Mouse (Mus musculus) thymus, postnatal 36 days (tissue): ENCODE measurements around the gene Kazn.

Experiments used
- DNase-seq, 2 experiments: peaks; one replicate each; pipeline ENCODE4 v3.0.0; 2022; ENCODE audit warnings: mixed read lengths in 2 of 2

The Kazn gene

GRCm38 (mm10) chr4:142071243-142071991 lies 167.8 kb downstream of the Kazn start:
- no peak for DNase-seq

- no peak for DNase-seq
Observed at GRCm38 (mm10) chr4:142070840-142071239, 168.4 kb downstream of the Kazn start.

GRCm38 (mm10) chr4:142068899-142069812 lies 170.0 kb downstream of the Kazn start:
- DNase-seq: no peak

- no peak for DNase-seq
Observed at GRCm38 (mm10) chr4:142066576-142066975, 172.6 kb downstream of the Kazn start.

- no peak for DNase-seq
Observed at GRCm38 (mm10) chr4:142065835-142066234, 173.4 kb downstream of the Kazn start.

GRCm38 (mm10) chr4:142065270-142065669 lies 173.9 kb downstream of the Kazn start:
- no peak for DNase-seq

GRCm38 (mm10) chr4:142064582-142065228 lies 174.5 kb downstream of the Kazn start:
- DNase-seq: no peak

- DNase-seq: no peak
Observed at GRCm38 (mm10) chr4:142063057-142063534, 176.1 kb downstream of the Kazn start.

- no peak for DNase-seq
Observed at GRCm38 (mm10) chr4:142061485-142062240, 177.5 kb downstream of the Kazn start.

GRCm38 (mm10) chr4:142060455-142061378 lies 178.5 kb downstream of the Kazn start:
- DNase-seq: no peak

GRCm38 (mm10) chr4:142059841-142060193 lies 179.4 kb downstream of the Kazn start:
- DNase-seq: no peak

GRCm38 (mm10) chr4:142059113-142059840 lies 179.9 kb downstream of the Kazn start:
- no peak for DNase-seq

- no peak for DNase-seq
Observed at GRCm38 (mm10) chr4:142057529-142058216, 181.5 kb downstream of the Kazn start.

- no peak for DNase-seq
Observed at GRCm38 (mm10) chr4:142055600-142055999, 183.6 kb downstream of the Kazn start.

- no peak for DNase-seq
Observed at GRCm38 (mm10) chr4:142054580-142054979, 184.6 kb downstream of the Kazn start.

GRCm38 (mm10) chr4:142053661-142054448 lies 185.3 kb downstream of the Kazn start:
- DNase-seq: no peak

GRCm38 (mm10) chr4:142053261-142053660 lies 185.9 kb downstream of the Kazn start:
- no peak for DNase-seq

- no peak for DNase-seq
Observed at GRCm38 (mm10) chr4:142052391-142053132, 186.6 kb downstream of the Kazn start.
